Mouse (Mus musculus) heart, embryonic 13.5 days (tissue): Measurements from ENCODE around the gene Gpn2. TPM values are rescaled to one million over a fixed set of nuclear protein-coding genes. Genes with fewer than 3 reads are reported as not detected.

Source experiments
- ATAC-seq: fragments of 200-750 bp; cut with Nextera tagmentation; 2 replicates; pipeline ENCODE4 v1.8.0; 2017; ENCODE audit warnings: moderate TSS enrichment; ENCODE audit not compliant: insufficient number of reproducible peaks, low FRiP score, low TSS enrichment; ENCODE audit errors: extremely low read depth
- H3K27ac ChIP-seq: fragments of 300-500 bp; sonication (generic); replicated peaks from 2 replicates; pipeline ENCODE4 v1.5.1; 2015; ENCODE audit warnings: moderate library complexity, mild to moderate bottlenecking, inconsistent platforms
- H3K27me3 ChIP-seq: fragments of 300-500 bp; sonication (generic); replicated peaks from 2 replicates; pipeline ENCODE4 v1.6.1; 2015; ENCODE audit warnings: mild to moderate bottlenecking, inconsistent platforms
- H3K36me3 ChIP-seq: fragments of 300-500 bp; sonication (generic); 2 replicates; pipeline ENCODE4 v1.6.1; 2015; ENCODE audit warnings: mild to moderate bottlenecking, inconsistent platforms
- H3K4me1 ChIP-seq: fragments of 300-500 bp; sonication (generic); 2 replicates; pipeline ENCODE4 v1.6.1; 2015; ENCODE audit warnings: inconsistent platforms
- H3K4me2 ChIP-seq: fragments of 300-500 bp; sonication (generic); 2 replicates; pipeline ENCODE4 v1.6.1; 2015; ENCODE audit warnings: inconsistent platforms, mild to moderate bottlenecking, moderate library complexity
- H3K4me3 ChIP-seq: fragments of 300-500 bp; sonication (generic); 2 replicates; pipeline ENCODE4 v1.5.1; 2015; ENCODE audit warnings: moderate library complexity, mild to moderate bottlenecking, inconsistent platforms
- H3K9ac ChIP-seq: fragments of 300-500 bp; sonication (generic); 2 replicates; pipeline ENCODE4 v1.6.1; 2015; ENCODE audit warnings: inconsistent platforms, mild to moderate bottlenecking, moderate library complexity
- H3K9me3 ChIP-seq: fragments of 300-500 bp; sonication (generic); 2 replicates; pipeline ENCODE4 v1.6.1; 2016; ENCODE audit warnings: inconsistent platforms
- WGBS: fragments of 180-500 bp; shearing (Covaris S2); methylation state at CpG from one replicate; pipeline ENCODE4 v1.1.7; 2015; ENCODE audit warnings: mixed read lengths; 5-methylcytosine and 5-hydroxymethylcytosine counted together
- polyA plus RNA-seq: library from polyadenylated mRNA; unstranded; fragments of >200 nt; fragmentation: Nextera tagmentation; extraction: Ambion mirVana; gene quantifications from 2 replicates; pipeline ENCODE4 v1.2.1, GENCODE M21; 2015

Gene Gpn2
- polyA plus RNA-seq, 1 experiment from 2014 or later: 12.8 TPM

DNA sequence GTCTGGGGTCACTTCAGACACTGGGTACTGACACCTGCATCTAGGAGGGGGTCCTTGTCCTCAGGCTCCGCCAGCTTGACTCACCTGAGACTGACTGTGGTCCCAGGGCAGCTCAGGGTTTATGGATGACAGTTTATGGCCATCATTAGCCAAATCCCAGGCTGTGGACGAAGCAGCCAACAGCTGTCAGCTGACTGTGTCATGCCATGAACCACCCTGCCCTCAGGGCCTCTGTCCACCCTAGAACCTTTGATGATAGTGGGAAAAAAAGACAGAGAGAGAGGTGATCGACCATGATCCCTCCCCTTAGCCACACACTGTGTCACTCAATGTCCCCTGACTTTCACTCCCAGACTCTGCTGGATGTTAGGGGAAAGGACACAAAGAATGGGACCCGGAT, 22.5 kb upstream of the Gpn2 start:
- ATAC-seq: no peak

DNA sequence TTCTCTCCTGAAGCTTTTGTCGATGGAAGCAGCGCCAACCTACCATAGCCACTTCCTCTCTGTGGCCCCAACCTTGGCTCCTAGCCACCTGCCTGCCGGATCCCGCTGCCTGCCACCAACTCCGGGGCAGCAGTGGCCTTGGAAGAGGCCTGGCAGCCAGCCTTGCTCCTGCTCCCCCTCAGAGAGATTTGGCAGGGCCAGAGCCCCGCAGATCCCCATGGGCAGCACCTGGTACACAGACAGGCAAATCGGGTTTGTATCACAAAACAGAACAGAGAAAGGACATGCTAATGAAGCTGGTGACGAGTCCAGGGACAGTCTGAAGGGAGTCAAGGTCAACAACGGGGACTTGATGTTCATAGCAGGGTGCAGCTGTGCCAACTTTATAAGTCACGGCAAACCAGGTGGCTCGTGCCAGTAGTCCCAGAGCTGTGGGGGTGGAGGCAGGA, 21.0 kb upstream of the Gpn2 start:
- no peak overlapping the region for H3K27ac ChIP-seq

More for the DNA sequence above, 22.5 kb upstream of the Gpn2 start:
- no peak overlapping the region for H3K4me3 ChIP-seq
- H3K36me3 ChIP-seq: no peaks in the 10 kb centered on the region
- no peaks in the 10 kb centered on the region for H3K4me1 ChIP-seq
- no peaks in the 10 kb centered on the region for H3K27me3 ChIP-seq
- H3K4me2 ChIP-seq: no peak overlapping the region
- H3K27ac ChIP-seq: no peak overlapping the region
- H3K9me3 ChIP-seq: 0 out of 2 replicates have a peak, but pooled peaks cover 4% of the 10 kb centered on the region
- no peak overlapping the region for H3K9ac ChIP-seq
- WGBS: 69% methylated on average over 4 of the region's 4 CpGs

DNA sequence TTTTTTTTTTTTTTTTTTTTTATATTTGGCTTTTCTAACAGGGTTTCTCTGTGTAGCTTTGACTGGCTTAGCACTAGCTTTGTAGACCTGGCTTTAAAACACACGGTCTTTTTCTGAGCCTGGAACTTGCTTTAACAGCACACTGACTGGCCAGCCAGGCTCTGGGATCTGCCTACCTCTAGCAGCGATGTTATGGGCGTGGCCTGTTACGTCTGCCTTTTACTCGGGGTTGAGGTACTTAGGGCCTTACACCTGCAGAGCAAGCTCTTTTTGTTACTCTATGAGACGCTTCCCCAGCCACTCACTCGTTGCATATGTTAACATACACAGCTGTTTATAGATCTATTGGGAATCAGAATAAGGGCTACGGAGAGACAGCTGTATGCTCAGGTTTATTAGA, 16.9 kb upstream of the Gpn2 start:
- H3K4me1 ChIP-seq: no peaks in the 10 kb centered on the region
- H3K9me3 ChIP-seq: 0 out of 2 replicates have a peak, but pooled peaks cover 8% of the 10 kb centered on the region
- H3K27ac ChIP-seq: no peak overlapping the region
- H3K27me3 ChIP-seq: no peaks in the 10 kb centered on the region
- H3K9ac ChIP-seq: no peak overlapping the region
- H3K4me2 ChIP-seq: no peak overlapping the region
- H3K36me3 ChIP-seq: no peaks in the 10 kb centered on the region
- no peak overlapping the region for H3K4me3 ChIP-seq
- ATAC-seq: no peak
- 24% methylated on average over 8 of the region's 8 CpGs for WGBS

More for the DNA sequence above, 21.0 kb upstream of the Gpn2 start:
- Histone ChIP-seq H3K4me3 (no peak overlapping the region), H3K9me3 (0 out of 2 replicates have a peak, but pooled peaks cover 4% of the 10 kb centered on the region), H3K27me3 (no peaks in the 10 kb centered on the region), H3K4me1 (no peaks in the 10 kb centered on the region), H3K4me2 (no peak overlapping the region), H3K36me3 (no peaks in the 10 kb centered on the region), H3K9ac (no peak overlapping the region)
- ATAC-seq: no peak
- WGBS: 62% methylated on average over 11 of the region's 11 CpGs

DNA sequence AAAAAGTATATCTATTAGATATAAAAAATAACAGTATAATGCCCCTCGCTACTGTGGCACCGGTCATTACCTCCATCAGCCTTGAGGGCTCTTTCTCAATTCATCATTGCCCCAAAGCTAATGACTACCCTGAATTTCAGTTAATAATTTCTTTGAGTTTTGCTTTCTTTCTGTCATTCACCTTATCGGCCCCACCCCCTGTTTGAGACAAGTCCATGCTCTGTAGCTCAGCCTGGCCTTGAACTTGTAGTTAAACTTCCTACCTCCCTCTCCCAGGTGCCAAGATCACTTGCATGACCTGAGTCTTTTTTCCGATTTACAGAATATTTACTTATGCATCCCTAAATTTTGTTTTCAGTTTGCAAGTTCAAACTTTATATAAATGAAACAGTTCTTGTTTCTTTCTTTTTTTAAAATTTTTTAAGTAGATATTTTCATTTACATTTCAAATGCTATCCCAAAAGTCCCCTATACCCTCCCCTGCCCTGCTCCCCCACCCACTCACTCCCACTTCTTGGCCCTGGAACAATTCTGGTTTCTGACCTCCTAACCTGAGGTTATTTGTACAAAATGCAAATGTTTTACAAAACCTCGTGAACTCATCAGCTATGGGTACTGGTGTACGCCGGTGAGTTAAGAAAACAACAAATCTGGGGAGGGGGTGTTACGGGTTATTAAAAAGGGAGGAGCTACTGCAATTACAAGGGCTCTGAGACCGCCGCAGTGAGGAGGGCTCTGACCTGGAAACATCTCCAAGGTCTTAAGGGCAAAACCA, 14.7 kb upstream of the Gpn2 start:
- Histone ChIP-seq H3K4me1 (peaks cover 5% of the 10 kb centered on the region), H3K4me3 (no peak overlapping the region), H3K27me3 (no peaks in the 10 kb centered on the region), H3K36me3 (no peaks in the 10 kb centered on the region), H3K4me2 (no peak overlapping the region), H3K27ac (no peak overlapping the region), H3K9me3 (0 out of 2 replicates have a peak, but pooled peaks cover 5% of the 10 kb centered on the region), H3K9ac (no peak overlapping the region)
- 74% methylated on average over 10 of the region's 10 CpGs for WGBS
- no peak for ATAC-seq

DNA sequence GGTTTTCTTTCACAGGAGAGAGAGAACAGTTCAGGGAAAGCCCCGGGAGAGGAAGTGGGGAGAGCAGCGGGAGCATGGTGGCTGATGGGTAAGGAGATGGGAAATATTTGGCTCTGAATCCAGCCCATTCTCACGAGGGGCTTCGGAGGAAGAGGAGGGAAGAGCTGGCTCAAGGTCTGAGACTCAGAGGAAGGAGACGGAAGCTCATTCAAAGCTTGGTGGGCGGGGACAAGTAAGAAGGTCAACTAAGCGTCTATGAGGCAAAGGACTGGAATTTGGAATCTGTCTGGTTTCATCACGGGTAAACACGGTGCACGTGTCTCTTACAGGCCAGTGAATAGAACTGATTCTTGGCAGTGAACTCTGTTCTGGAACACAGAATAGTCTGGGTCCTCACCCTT, 14.1 kb upstream of the Gpn2 start:
- Histone ChIP-seq H3K27me3 (no peaks in the 10 kb centered on the region), H3K27ac (no peak overlapping the region), H3K36me3 (no peaks in the 10 kb centered on the region), H3K4me2 (no peak overlapping the region), H3K9ac (no peak overlapping the region), H3K4me3 (no peak overlapping the region), H3K4me1 (peaks cover 7% of the 10 kb centered on the region), H3K9me3 (0 out of 2 replicates have a peak, but pooled peaks cover 4% of the 10 kb centered on the region)
- ATAC-seq: no peak
- 46% methylated on average over 10 of the region's 10 CpGs for WGBS

DNA sequence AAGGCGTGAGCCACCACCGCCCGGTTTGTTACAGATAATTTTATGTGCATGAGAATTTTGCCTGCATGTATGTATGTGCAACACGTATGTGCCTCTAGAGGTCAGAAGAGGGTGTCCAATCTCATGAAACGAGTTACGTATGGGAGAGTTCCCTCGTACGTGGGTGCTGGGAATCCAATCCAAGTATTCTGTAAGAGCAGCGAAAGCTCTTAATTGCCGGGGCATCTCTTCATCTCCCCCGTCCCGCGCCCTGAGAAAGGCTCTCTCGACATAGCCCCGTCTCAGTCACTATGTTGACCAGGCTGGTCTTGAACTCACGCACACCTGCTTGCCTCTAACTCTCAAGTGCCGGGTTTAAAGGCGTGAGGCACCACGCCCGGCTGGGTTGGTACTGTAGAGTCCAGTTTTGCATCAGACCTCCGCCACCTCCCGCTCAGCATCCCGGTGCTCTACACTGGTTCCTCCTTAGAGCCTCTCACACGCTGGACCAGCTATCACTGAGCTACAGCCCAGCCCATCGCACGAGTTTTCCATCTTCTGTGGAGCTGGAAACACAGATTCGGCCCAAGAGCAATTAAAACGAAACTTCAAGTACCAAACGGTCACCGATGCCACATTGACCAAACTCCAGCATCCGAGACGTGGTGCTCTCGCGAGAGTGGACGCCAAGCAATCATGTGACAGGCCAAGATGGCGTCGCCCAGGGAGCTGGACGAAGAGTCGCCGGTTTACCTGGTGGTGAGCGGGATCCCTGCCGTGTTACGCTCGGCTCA, 9.9 kb upstream of the Gpn2 start, which contains the start of gene Gpatch3:
TSS of gene Gpatch3 (plus strand) at position 676 of the 773 bp plus-strand sequence.
- peak; percentile 76 for ATAC-seq
- 7% methylated on average over 44 of the region's 44 CpGs for WGBS
- H3K27ac ChIP-seq: peak within 1 kb of the TSS; percentile 83
- peak within 1 kb of the TSS; percentile 96 for H3K4me2 ChIP-seq
- H3K9me3 ChIP-seq: 0 out of 2 replicates have a peak, but pooled peaks cover 4% of the 10 kb centered on the region
- no peaks in the 10 kb centered on the region for H3K27me3 ChIP-seq
- peak within 1 kb of the TSS; percentile 100 for H3K4me3 ChIP-seq
- peaks cover 19% of the 10 kb centered on the region for H3K36me3 ChIP-seq
- H3K4me1 ChIP-seq: peaks cover 18% of the 10 kb centered on the region
- H3K9ac ChIP-seq: peak within 1 kb of the TSS; percentile 94

DNA sequence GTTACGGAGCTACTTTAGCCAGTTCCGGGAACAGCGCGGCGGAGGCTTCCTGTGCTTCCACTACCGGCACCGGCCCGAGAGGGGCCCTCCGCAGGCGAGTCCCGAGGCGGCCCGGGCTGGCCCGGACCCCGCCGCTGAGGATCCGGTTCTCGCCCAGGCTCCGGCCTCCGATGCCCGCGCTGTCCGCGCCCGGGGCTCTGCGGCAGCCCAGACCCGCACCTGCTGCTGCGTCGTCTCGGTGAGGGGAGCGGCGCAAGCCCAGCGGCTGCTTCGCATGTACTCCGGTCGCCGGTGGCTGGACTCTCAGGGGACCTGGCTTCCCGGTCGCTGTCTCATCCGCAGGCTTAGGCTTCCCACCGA, 9.3 kb upstream of the Gpn2 start:
- under 1% methylated on average over 37 of the region's 41 CpGs for WGBS
- H3K4me2 ChIP-seq: peak overlapping the region; percentile 96
- H3K4me1 ChIP-seq: peaks cover 18% of the 10 kb centered on the region
- peaks cover 25% of the 10 kb centered on the region for H3K36me3 ChIP-seq
- H3K4me3 ChIP-seq: peak overlapping the region; percentile 100
- peak overlapping the region; percentile 83 for H3K27ac ChIP-seq
- H3K9me3 ChIP-seq: 0 out of 2 replicates have a peak, but pooled peaks cover 4% of the 10 kb centered on the region
- no peaks in the 10 kb centered on the region for H3K27me3 ChIP-seq
- peak; percentile 9; the same call in 1 of the 2 replicates for ATAC-seq
- H3K9ac ChIP-seq: peak overlapping the region; percentile 94

DNA sequence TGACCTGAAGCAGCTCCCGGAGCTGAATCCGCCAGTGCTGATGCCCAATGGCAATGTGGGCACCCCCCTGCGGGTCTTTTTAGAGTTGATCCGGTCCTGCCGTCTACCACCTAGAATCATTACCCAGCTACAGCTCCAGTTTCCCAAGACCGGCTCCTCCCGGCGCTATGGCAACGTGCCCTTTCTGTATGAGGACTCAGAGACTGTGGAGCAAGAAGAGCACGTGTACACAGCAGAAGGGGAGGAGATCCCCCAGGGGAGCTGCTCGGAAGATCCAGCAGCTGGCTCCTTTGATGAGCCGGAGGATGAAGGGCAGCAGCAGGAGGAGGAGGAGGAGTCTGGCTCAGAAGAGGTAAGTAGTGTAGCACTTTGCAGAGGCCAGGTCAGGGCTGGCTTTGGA, 6.2 kb upstream of the Gpn2 start:
- Histone ChIP-seq H3K36me3 (peaks cover 55% of the 10 kb centered on the region), H3K27me3 (no peaks in the 10 kb centered on the region), H3K4me1 (peaks cover 18% of the 10 kb centered on the region), H3K9me3 (no peaks in the 10 kb centered on the region), H3K4me2 (no peak overlapping the region), H3K9ac (no peak overlapping the region), H3K4me3 (no peak overlapping the region), H3K27ac (no peak overlapping the region)
- 82% methylated on average over 12 of the region's 12 CpGs for WGBS
- ATAC-seq: no peak

DNA sequence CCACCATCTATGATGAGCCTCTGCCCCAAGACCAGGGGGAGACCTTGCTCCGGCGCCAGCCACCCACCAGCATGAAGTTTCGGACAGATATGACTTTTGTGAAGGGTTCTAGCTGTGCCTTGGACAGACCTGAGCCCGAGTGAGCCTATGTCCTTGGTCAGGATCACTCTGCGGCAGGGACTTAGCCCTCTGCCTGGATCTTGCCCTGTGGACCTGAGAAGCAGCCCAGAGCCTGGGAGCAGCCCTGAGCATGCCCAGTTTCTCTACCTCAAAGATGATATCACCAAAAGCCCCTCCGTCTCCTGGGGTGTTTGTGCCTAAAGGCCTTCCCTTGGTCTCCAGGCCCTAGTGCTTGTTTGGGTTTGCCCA, 488 bp upstream of the Gpn2 start:
- peaks cover 15% of the 10 kb centered on the region for H3K4me1 ChIP-seq
- peak overlapping the region; percentile 84 for H3K4me3 ChIP-seq
- no peaks in the 10 kb centered on the region for H3K9me3 ChIP-seq
- peak overlapping the region; percentile 93 for H3K9ac ChIP-seq
- WGBS: 50% methylated on average over 6 of the region's 6 CpGs
- peak overlapping the region; percentile 100 for H3K4me2 ChIP-seq
- H3K36me3 ChIP-seq: peaks cover 72% of the 10 kb centered on the region
- ATAC-seq: no peak
- no peaks in the 10 kb centered on the region for H3K27me3 ChIP-seq
- H3K27ac ChIP-seq: peak overlapping the region; percentile 78

DNA sequence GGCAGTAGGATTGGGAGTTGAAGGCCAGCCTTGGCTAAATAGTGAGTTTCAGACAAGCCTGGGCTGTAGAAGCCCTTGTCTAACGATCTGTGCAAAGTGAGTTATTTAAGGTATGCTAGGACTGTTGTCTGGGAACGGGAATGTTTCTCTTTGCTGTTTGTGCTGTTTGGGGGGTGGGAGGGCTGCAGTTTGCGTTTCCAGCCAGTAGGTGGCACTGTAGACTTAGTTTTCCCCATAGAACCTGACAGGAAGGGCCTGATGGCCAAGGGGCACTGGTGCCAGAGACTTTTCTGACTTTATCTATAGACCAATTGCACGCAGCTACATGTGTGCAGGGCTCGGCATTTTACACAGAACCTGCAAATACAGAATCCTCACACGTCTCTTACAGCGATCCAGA, 8.4 kb downstream of the Gpn2 start:
- no peaks in the 10 kb centered on the region for H3K9me3 ChIP-seq
- no peak overlapping the region for H3K4me3 ChIP-seq
- H3K27ac ChIP-seq: no peak overlapping the region
- WGBS: 28% methylated on average over 7 of the region's 7 CpGs
- 0 out of 2 replicates have a peak overlapping the region, but pooled peaks have one; percentile 37 for H3K9ac ChIP-seq
- no peak overlapping the region for H3K4me2 ChIP-seq
- no peak for ATAC-seq
- no peaks in the 10 kb centered on the region; the same call in 1 of the 2 replicates for H3K4me1 ChIP-seq
- 0 out of 2 replicates have a peak, but pooled peaks cover 5% of the 10 kb centered on the region for H3K27me3 ChIP-seq
- H3K36me3 ChIP-seq: peaks cover 49% of the 10 kb centered on the region

DNA sequence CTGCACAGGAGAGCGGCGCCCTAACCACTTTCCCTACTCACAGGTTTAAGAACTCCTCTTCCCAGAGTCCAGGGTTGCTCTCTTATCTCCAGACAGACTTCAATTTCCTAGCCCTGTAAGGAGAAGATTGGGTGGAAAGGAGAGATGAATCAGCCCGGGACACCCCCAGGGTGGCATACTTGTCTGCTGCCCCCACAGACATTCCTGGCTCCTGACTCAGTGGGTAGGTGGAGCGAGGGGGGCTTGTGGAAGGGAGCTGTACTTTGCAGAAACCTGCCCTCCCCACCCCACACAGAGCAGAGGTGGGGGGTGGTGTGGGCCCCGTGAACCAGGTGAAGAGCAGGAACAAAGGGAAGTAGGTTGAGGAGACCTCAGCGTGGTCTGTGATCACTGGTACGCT, 11.4 kb downstream of the Gpn2 start:
- H3K4me3 ChIP-seq: no peak overlapping the region
- no peak overlapping the region for H3K27ac ChIP-seq
- H3K27me3 ChIP-seq: peaks cover 30% of the 10 kb centered on the region
- no peak for ATAC-seq
- 0 out of 2 replicates have a peak overlapping the region, but pooled peaks have one; percentile 14 for H3K9ac ChIP-seq
- peaks cover 20% of the 10 kb centered on the region for H3K36me3 ChIP-seq
- WGBS: 44% methylated on average over 7 of the region's 7 CpGs
- peak overlapping the region; percentile 18 for H3K4me2 ChIP-seq
- H3K4me1 ChIP-seq: peaks cover 15% of the 10 kb centered on the region
- no peaks in the 10 kb centered on the region for H3K9me3 ChIP-seq
